Mouse (Mus musculus) heart, adult 10 weeks (tissue): ENCODE measurements around the gene Zfp989. TPM values are rescaled to one million over a fixed set of nuclear protein-coding genes. Genes with fewer than 3 reads are reported as not detected.

ENCODE experiments used
- polyA plus RNA-seq: library from polyadenylated mRNA; stranded (reverse); fragments of 350-450 nt; fragmentation: Illumina TruSeq; extraction: RNeasy Lipid Tissue Mini Kit (QIAGEN cat#74804); gene quantifications from one replicate; pipeline ENCODE4 v1.2.3, GENCODE M21; 2014; ENCODE audit warnings: low read depth, low replicate concordance

The Zfp989 gene
- polyA plus RNA-seq: not detected

GRCm38 (mm10) chr4:146971757-146972156 is at the start of gene Zfp989:
Gene Zfp989, plus strand, starts transcription at chr4:146971976.

DNA sequence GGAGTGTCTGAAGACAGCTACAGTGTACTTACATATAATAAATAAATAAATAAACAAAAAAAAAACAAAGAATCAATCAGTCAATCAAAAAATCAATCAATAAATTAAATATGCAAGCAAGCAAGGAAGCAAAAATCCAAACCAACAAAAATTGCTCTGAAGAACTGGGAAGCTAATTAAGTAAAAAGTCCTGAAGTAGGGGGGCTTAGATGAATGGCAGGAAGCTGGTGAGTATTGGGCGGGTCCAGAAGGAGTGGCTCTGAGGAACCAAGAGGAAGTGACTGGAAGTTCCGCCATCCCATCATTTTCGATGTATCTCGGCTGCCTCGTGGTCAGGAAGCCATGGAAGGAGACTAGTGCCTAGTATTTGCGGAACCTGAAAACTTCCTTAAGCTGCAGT is 49.8 kb downstream of the Zfp989 start, which contains the start of gene Rex2:
Rex2 (plus strand) TSS at position 301 of the 400 bp plus-strand sequence.

Other genes starting within 250 kb of the Zfp989 start
- gene Gm21411, start 62.4 kb upstream of the Zfp989 start, polyA plus RNA-seq: not detected
- gene Rex2, start 49.9 kb downstream of the Zfp989 start, polyA plus RNA-seq: 0.13 TPM
- gene Zfp991, start 160.1 kb downstream of the Zfp989 start, polyA plus RNA-seq: 5.2 TPM